Mouse (Mus musculus) urinary bladder, adult 2 months (tissue): Measurements from ENCODE around the gene Polr2g. TPM values are rescaled to one million over a fixed set of nuclear protein-coding genes. Genes with fewer than 3 reads are reported as not detected.
"Not testable (repeated sequence)": the region's sequence is repeated elsewhere in the genome, so short reads cannot be mapped to it uniquely, and the experiment has no call there.

Source experiments
- DNase-seq: peaks from one replicate; pipeline ENCODE4 v3.0.0; 2022; ENCODE audit warnings: low spot score
- polyA plus RNA-seq: library from polyadenylated mRNA; depleted of rRNA; stranded (reverse); fragments of >200 nt; gene quantifications from 2 replicates; pipeline ENCODE4 v1.2.3, GENCODE M21; 2012; rRNA removed

The Polr2g gene
- polyA plus RNA-seq, result 63.3 and 81.5 TPM in 2 replicates

- peak; percentile 61 for DNase-seq
These were observed at the start of gene Polr2g for GRCm38 (mm10) chr19:8798264-8798946. TSS of gene Polr2g (minus strand) at chr19:8798577.

DNA sequence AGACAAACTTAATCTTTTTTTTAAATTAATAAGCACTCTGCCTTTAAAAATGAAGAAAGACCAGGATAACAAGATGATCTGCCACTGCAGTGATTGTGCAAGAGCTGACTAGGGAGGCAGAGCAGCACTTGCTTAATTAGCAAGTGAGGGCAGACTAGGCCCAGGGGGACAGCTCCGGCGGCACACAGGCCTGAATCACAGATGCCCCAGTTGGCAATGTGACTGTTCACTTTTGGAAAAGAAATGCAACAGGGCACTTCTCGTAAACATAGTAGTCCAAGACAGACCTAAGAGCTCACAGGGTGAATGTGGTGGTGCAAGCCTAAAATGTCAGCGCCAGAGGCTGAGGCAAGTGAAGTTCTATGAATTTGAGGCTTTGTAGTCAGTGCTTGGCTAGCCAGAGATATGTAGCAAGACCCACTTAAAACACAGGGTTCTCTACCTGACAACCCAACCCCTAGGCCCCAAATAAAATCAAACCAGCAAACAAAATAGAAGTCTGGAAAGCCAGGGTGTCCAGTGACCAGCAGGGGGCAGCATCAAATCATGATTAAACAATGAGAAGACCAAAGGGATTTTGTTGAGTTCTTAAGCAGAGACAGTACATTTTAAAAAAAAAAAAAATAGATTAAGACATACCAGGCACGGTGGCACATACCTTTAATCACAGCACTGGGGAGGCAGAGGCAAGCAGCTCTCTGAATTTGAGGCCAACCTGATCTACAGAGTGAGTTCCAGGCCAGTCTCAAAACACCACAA, 46.2 kb upstream of the Polr2g start:
- DNase-seq, result no peak

DNA sequence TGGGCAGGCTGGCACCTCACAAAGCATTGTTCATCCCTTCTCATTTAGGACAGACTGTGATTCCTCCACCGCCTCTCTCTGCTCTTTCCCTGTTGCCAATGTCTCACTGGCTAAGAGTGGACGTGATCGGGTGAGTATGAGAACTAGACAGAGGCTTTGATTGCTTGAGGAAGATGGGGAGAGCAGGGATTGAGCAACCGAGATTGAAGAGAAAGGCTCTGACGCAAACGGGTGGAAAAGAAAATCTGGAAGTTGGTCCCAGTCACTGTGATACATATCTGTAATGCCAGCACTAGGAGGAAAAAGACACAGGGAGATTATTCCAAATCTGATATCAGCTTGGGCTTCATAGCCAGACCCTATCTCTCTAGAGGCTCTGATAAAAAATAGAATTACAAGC, 44.6 kb upstream of the Polr2g start:
- DNase-seq, result no peak

GRCm38 (mm10) chr19:8841012-8841411, 42.6 kb upstream of the Polr2g start:
- no peak for DNase-seq

- peak; percentile 68 for DNase-seq
These were observed 41.8 kb upstream of the Polr2g start for GRCm38 (mm10) chr19:8839908-8840791.

GRCm38 (mm10) chr19:8839103-8839907, 40.9 kb upstream of the Polr2g start, which contains the start of gene Gng3:
TSS of gene Gng3 (minus strand) at chr19:8839194.
- DNase-seq, result no peak

GRCm38 (mm10) chr19:8838041-8838730, 39.8 kb upstream of the Polr2g start:
- no peak for DNase-seq

- peak; percentile 76 for DNase-seq
These were observed 38.9 kb upstream of the Polr2g start, which contains the start of gene Bscl2 for GRCm38 (mm10) chr19:8837251-8837791. TSS of gene Bscl2 (plus strand) at chr19:8837467.

DNA sequence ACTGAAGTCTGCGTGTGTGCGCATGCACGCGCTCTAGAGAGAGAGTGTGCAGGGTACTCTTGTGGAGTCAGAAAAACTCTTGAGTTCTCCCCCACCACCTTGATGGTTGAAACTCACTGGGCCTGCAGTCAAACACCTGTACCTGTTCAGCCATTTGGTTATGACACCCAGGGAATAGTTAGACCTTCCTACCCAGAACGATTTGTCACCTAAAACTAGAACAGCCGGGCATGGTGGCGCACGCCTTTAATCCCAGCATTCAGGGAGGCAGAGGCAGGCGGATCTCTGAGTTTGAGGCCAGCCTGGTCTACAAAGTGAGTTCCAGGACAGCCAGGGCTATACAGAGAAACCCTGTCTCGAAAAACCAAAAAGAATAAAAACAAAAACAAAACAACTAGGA, 38.0 kb upstream of the Polr2g start:
- not testable (repeated sequence) for DNase-seq

GRCm38 (mm10) chr19:8832971-8833370, 34.6 kb upstream of the Polr2g start:
- DNase-seq, result no peak

GRCm38 (mm10) chr19:8831262-8831661, 32.9 kb upstream of the Polr2g start:
- no peak for DNase-seq

DNA sequence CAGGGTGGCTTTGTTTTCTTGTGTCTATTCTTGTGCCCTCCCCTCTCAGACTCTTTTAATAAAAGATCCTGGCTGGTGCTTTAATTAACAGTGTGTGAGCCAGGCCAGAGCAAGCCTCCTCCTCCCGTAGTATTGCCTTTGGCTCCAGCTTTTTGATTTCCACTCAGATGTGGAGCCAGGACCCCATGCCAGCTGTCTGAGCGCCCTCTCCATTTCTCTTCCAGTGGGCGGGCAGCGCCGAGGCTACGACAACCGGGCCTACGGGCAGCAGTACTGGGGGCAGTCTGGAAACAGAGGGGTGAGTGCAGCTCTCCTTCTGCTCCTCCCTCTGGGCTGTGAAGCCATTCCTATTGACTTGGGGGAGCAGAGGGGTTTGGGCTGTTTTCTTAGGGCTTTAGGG, 32.3 kb upstream of the Polr2g start:
- DNase-seq, result no peak

- no peak for DNase-seq
These were observed 31.3 kb upstream of the Polr2g start, which contains the start of gene AC129217.1 for GRCm38 (mm10) chr19:8829660-8830059. TSS of gene AC129217.1 (plus strand) at chr19:8829773.

DNA sequence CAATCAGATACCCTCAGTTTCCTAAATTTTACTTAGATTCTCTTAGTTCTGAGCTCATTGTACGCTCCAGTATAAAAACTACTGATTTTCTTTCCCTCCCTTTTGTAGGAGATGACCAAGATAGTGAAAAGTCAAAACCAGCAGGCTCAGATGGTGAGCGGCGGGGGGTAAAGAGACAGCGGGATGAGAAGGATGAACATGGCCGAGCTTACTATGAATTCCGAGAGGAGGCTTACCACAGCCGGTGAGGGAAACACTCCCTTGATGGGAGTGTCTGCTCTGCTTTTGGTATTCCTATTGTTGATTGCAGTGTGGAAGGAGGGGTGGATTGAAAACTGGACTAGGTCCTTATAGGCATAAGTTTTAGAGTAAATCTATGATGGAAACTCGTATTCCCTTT, 24.3 kb upstream of the Polr2g start:
- DNase-seq, result no peak

DNA sequence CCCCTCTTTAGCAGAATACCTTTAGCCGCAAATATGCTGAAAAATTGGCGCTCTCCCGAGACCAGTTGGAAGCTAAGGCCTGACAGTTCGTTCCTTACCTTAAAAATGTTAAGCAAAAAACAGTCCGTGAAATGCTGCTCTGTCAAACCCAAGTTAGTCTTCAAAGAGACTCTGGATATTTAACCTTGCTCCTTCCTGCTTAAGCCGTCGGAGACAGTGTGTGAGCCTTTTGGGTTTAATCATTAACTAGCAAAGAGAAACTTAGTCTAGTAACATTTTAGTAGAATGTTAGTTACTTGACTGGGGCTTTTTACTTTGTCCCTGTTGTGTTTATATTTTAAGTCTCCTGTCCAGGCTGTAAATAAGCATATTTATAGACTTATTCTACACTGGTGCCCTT, 22.8 kb upstream of the Polr2g start:
- no peak for DNase-seq

- DNase-seq, result no peak
These were observed 22.1 kb upstream of the Polr2g start for GRCm38 (mm10) chr19:8820424-8820956.

- peak; percentile 97 for DNase-seq
These were observed 21.4 kb upstream of the Polr2g start, which contains the start of gene Hnrnpul2 for GRCm38 (mm10) chr19:8819596-8820423. TSS of gene Hnrnpul2 (plus strand) at chr19:8820010.

GRCm38 (mm10) chr19:8818801-8819595, 20.6 kb upstream of the Polr2g start, which contains the start of gene Ttc9c:
TSS of gene Ttc9c (minus strand) at chr19:8819333.
- peak; percentile 81 for DNase-seq
